Mouse (Mus musculus): Measurements from ENCODE around the gene Fgd2. TPM values are rescaled to one million over a fixed set of nuclear protein-coding genes. Genes with fewer than 3 reads are reported as not detected.
"Not testable (repeated sequence)": the region's sequence is repeated elsewhere in the genome, so short reads cannot be mapped to it uniquely, and the experiment has no call there.

Gene Fgd2
- total RNA-seq, 2 experiments from 2014 or later: 0.68 to 1.6 TPM

DNA sequence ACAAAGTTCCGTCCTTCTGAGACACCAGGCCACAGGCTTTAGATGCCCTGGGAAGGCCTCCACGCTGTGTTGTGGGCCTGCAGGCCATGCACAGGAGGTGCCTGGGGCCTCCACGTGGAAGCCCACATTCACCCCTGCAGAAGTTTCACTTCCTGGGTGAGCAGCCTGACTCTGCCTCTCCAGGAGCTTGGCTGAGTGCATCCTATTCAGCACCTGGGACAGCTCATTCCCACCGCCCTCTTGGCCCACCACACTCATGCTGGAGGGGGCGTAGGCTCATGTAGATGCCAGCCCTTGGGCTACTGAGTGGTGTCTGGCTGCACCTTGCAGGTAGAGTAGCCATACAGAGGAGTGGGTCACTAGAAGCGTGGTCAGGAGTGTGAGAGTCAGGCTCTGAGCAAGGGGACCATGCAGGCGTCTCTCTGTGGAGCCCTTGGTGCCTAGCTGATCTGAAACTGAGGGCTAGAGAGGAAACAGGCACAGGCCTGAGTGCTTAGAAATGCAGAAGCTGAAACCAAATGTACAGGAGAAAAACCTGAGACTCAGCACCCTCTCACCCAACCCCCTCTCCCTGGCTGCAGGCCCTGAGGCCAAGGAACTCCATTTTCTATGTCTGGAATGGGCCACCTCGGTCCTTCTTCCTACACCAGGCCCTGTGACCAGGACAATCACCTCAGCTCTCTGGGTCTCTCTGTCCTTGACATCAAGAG is 1.4 kb downstream of the Fgd2 start:
- DNase-seq (ENCODE audit: low spot score): no peak

DNA sequence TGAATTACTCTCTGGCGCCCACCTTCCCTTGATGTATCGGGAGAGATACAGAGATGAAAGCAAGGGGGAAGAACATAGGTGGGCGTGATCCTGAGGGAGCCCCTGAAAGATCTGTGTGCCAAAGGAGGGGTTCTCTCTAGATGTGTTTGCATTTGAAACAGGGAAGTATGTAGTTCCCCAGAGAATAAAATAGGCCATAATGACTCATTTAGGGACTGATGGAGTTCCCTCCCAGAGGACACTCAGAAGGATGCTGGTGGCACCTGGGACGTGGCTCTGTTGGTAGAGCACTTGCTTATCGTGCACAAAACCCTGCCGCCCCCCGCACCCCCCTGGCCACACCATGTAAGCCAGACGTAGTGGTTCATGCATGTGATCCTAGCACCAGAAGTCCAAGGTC is 2.4 kb downstream of the Fgd2 start:
- DNase-seq (ENCODE audit: low spot score): no peak

DNA sequence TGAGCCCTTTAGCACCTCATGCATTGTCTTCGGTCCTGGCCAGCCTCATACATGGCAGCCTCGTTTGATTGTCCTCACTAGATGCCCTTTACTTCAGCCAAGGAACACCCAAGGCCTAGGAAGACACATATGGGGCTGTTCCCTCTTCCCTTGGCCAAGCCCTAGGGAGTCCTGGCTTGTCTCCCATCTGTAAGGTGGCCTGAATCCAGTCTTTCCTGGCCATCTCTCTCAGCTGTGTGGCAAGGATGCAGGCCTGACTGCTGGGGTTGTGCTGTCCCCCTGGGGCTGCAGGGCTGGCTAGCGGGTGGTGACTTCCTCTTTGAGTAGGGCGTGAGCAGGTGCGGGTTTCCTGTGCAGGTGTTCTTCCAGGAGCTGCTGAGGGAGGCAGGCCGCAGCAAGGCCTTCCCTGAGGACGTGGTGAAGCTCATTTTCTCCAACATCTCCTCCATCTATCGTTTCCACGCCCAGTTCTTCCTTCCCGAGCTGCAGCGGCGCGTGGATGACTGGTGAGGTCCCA is 4.4 kb downstream of the Fgd2 start:
- peak; percentile 54 for DNase-seq (ENCODE audit: low spot score)

DNA sequence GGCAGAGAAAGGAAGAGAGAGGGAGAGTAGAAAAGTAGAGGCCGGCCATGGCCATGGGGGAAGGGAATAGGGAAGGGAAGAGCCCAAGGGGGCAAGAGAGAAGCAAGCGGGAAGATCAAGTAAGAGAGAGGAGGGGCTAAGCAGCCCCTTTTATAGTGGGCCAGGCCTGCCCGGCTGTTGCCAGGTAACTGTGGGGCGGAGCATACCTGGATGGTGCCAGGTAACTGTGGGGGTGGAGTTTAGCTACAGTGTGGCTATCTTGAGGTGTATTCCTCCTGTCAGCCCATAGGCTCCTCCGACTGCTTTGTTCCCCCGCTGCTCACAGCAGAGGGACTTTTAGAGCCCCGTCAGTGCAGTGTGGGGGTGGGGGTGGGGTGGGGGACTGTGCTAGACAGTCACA is 8.0 kb downstream of the Fgd2 start:
- no peak for DNase-seq (ENCODE audit: low spot score)

DNA sequence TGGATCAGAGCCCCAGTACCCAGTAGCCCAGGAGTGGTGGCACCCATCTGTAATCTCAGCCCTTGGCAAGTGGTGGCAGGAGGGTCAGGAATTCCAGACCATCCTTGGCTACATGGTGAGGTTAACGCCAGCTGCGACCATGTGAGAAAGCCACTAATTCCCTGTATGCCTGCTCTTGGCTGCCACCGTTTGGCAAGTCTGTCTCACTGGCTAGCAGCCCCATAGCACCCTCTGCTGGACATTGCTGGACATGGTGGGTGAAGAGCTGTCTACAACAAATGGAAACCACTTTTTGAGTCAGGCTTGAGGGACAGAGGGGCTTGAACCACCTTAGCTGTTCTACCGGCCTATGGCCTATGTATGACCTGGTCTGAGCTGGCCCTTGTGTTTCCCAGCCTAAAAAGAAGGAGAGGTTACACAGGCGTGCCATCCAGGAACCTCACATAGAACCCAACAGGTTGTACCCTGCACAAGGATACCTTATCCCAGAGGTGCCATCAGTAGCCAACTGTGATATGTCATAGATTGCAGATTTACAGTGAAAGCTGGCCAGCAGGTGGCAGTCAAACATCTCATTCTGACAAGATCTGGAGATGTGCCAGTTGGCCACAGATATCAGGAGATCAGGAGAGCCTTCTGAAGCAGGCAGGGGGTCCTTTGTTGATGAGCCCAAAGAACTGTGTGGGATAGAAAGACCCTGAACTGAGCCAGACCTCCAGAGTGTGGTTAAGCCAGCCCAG is 10.4 kb downstream of the Fgd2 start:
- DNase-seq (ENCODE audit: low spot score): peak; percentile 94

DNA sequence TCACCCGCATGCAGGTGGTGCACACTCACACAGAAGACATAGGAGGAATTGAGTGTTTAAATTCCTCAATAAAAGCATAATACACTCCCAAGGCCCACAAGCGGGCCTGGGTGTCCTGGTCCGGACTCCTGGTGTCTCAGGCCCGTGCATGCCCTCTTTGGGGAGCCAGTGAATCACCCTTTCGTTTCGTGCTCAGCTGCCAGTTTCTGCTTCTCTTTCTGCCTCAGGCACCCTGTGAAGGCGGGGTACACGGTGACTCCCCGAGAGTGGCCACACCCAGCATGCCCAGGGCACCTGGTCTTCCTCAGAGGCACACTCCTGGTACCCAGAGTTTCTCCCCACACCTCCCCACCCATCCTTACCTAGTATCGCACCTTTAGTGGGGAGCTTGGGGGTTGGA is 15.2 kb downstream of the Fgd2 start:
- no peak for DNase-seq (ENCODE audit: low spot score)

DNA sequence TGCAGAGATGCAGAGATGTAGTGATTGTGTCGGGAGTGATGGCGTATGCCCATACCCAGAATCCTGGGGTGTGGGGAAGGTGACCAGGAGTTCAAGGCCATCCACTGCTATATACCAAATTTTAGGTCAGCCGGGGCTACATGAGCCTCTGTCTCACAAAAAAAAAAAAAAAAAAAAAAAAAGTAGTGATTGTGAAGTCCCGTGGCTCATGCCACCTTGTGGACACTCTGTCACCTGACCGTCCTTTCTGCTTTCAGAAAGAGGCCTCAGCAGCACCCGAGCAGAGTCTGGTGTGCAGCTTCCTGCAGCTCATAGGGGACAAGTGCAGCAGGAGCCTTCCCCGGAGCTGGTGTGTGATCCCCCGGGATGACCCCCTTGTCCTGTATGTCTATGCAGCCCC is 17.3 kb downstream of the Fgd2 start:
- DNase-seq (ENCODE audit: low spot score): no peak

DNA sequence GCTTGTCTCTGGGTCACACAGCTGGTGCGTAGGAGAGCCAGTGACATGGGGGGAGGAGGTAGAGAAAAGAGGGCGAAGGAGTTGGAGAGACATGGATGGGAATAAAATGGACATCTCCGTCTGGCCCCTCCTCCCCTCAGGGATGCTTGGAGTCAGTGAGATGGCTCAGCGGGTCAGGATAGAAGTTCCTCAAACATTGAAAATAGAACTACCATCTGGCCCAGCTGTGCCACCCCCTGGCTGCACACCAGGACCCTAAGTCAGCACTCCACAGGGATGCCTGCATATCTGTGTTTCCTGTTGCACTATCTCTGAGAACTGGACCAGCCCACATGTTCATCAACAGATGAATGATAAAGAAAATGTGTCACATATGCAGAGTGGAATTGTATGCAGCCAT is 19.5 kb downstream of the Fgd2 start:
- DNase-seq (ENCODE audit: low spot score): no peak

DNA sequence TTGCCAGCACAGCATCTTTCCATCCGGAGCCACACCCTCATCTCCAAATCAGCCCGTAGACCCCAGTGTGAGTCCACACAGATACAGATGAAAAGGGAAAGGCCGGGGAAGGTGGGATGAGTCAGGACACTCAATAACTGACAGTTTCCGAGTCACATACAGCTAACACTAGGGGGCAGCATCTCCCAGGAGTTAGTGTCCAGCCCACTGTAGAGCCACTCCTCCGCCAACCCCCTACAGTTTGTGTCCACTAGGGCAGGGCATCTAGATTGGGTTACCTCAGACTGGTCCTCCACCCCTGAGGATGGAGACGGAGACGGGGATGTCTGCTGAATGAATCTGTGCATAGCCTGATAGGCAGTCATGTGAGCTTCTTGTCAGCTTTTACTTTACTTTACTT is 20.8 kb downstream of the Fgd2 start:
- peak; percentile 81 for DNase-seq (ENCODE audit: low spot score)

DNA sequence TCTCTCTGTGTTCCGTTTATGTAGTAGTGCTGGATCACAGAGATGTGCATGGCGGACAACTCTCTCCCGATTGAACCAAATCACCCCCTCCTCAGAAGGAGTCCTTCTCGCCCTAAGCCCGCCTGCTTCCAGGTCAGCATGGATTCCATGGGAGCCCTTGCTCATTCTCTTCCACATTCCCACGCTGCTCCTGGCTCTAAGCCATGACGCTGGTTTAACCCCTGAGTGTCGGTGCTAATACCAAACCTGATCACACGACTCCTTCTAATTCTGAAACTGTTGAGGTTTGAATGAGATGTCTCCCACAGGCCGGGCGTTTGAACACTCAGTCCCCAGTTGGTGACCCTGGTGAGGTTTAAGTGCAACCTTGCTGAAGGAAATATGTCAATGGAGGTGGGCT is 21.7 kb downstream of the Fgd2 start:
- no peak for DNase-seq (ENCODE audit: low spot score)

DNA sequence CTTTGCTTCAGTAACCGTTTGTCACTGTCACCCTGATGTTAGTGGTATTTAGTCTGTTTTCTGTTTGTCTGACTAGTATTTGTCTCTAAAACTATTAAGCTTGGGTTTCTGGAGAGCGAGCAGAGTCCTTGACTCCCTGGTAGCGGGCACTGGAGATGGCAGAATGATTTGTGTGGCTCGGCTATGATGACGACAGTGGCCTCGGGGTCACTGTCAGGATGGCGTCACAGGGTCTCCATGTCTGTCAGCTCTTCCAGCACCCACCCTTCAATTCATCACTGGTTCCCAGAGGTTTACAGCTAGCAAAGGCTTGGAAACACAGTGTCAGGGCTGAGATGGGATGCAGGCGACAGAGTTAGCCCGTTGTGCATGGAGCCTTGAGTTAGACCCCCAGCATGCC is 23.2 kb downstream of the Fgd2 start:
- DNase-seq (ENCODE audit: low spot score): no peak

DNA sequence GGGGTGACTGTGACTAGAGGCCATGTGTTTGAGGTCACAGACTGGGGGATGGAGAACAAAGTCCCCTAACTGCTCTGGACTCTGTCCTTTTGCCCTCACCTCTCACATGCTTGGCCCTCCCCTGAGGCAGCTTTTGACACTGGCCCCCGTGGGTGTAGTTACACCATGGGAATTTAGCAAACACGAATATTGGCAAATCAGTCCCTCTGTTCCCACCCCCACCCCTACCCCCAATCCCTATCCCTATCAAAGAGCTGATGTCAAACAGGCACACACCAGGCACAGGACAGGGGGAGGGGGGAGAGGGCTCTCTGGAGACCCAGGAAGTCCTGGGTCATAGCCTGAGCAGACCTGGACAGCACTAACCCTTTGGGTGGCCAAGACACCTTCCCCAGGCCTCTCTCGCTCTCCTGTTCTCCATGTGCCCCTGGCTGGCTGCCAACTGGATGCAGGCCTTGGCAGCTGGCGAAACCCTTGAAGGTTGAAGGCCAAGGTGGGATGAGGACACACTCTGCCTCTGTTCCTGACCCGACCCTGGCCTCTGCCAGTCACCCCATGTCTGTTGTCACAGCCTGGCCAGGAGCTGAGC is 24.2 kb downstream of the Fgd2 start:
- peak; percentile 57 for DNase-seq (ENCODE audit: low spot score)

DNA sequence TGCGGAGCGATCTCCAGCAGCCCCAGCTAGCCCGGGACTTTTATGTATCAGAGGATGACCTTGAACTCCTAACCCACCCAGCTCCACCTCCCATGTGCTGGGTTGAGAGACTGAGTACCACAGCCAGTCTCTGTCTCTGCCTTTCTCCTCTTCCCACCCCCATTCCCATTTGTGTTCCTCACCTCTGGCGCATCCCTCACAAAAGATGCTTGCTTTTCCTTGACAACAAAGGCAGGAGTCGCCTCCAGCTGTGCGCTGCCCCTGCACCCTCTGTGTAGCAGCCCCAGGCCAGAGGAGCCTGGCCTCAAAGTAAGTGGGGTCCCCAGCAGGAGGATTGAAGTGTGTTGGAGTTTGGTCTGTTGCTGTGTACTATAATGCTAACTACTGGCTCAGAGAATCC is 25.0 kb downstream of the Fgd2 start:
- no peak for DNase-seq (ENCODE audit: low spot score)

DNA sequence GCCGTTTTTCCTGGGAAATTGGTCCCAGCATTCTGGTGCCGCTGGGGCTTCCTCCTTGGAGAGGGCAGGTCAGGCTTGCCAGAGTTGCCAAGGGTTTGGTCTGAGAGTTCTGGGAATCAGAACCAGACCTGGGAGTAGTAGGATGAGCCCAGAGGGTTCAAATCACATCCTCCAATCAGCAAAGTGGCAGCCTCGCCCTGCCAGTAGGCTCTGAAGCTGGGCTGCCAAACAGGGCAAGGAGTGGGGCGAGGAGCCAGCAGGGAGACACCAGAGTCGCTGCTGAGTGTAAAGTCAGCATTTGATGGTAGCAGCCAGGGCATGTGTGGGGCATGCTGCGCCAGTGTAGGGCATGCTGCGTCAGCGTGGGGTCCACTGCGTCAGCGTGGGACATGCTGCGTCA is 28.3 kb downstream of the Fgd2 start:
- peak; percentile 89 for DNase-seq (ENCODE audit: low spot score)

DNA sequence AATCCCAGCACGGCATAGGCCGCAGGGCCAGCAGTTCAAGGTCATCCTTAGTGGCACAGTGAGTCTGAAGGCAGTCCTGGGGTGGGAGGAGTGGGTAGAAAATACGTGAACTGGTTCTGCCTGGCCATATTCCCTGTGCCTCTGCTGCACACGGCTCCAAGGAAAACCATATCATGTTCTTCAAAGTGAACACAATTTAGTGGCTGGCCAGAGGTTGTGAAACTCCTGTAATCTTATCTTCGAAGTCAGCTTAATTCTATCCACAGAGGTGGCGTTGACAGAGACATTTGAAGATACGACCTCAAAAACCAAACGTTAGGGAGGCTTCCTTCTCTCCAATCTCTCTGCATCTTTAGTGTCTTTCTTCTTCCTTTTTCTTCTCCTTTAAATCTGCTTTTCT is 30.6 kb downstream of the Fgd2 start:
- DNase-seq (ENCODE audit: low spot score): peak; percentile 58

DNA sequence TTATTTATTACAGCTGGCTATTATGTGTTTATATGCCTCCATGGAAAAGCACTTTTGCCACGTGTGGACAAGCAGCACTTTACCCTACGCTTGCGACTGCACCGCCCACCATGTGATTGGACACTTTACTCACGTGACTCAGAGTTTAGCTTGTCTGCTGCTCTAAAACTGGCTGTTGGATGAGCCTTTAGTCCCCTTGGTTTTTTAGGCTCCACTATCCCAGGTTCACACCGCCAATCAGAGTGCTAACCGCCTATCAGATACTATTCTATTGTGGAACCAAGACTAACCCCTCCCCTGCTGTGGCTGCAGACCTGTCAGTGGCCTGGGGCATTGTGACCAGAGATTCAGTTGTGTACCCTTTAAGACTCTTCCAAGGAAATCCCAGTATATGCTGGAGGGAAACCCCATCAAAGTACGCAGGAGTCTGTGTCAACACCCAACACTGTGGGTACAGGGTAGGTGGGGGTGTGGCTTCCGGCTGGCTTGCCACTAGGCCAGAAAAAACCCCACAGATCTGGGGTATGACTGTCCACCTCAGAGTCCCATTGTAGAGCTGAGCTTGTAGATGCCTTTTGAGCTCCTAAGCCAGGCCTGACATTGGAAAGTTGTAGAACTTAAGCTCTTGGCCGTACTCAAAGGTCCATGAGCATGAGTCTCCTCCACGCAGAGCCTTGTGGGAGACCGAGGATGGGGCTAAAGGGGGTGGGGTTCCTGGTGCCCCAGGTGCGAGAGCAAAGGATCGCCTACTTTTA is 32.8 kb downstream of the Fgd2 start:
- no peak for DNase-seq (ENCODE audit: low spot score)

DNA sequence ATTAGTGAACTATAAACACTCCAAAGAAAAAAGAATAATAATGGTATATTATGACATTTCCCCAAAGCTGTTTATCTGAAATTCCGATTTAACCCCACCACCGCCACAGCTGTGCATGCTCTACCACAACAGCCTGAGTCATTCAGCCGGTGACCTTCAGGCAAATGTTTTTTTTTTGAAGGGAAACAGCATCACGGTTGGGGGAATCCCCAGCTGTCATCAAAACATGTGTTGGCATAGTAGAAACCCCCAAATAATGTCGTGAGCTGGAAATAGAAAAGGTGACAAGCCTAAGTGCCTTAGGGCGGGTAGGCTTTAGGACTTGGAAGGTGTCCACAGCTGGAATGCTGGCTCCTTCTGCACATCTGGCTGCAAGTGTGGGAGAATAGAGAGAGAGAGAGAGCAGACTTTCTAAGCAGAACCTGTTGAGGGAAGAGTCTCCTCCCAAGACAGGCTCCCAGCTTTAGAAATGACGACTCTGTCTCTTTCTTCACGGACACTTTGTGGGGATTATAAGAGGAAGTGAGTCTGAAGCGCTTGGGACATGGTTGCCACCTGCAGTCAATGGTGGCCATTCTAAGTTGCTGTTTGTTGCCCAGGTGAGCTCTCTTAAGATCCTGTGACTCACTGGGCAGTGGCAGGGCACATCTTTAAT is 33.5 kb downstream of the Fgd2 start:
- DNase-seq (ENCODE audit: low spot score): no peak

DNA sequence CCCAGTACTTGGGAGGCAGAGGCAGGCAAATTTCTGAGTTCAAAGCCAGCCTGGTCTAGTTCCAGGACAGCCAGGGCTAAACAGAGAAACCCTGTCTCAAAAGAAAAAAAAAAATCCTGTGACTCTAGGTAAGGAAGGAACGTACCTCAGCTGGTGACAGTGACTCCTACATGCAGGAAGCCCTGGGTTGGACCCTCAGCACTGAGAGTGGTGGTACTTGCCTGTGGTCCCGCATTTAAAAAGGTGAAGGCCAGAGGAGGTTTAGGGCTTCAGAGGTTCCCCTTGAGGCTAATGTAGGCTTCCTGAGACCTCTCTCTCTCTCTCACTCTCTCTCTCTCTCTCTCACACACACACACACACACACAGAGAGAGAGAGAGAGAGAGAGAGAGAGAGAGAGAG is 34.0 kb downstream of the Fgd2 start:
- not testable (repeated sequence) for DNase-seq (ENCODE audit: low spot score)

DNA sequence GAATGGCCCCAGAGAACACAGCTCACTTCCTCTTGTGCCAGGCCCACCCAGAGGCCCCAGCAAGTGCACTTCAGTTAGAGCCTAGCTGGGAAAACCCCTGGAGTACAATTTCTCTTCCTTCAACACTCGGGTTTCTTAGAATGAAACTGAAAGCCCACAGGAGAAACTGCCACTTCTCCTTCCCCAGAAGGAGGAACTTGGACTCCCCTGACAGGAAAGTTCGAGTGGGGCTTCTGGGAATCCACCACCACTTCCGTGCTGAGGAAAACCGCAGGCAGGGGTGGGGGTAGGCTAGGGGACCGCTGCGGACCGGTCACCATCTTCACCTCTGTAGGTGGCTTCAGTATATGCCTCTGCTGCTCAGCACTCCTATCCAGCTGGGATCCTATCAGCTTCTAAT is 34.7 kb downstream of the Fgd2 start:
- DNase-seq (ENCODE audit: low spot score): no peak

DNA sequence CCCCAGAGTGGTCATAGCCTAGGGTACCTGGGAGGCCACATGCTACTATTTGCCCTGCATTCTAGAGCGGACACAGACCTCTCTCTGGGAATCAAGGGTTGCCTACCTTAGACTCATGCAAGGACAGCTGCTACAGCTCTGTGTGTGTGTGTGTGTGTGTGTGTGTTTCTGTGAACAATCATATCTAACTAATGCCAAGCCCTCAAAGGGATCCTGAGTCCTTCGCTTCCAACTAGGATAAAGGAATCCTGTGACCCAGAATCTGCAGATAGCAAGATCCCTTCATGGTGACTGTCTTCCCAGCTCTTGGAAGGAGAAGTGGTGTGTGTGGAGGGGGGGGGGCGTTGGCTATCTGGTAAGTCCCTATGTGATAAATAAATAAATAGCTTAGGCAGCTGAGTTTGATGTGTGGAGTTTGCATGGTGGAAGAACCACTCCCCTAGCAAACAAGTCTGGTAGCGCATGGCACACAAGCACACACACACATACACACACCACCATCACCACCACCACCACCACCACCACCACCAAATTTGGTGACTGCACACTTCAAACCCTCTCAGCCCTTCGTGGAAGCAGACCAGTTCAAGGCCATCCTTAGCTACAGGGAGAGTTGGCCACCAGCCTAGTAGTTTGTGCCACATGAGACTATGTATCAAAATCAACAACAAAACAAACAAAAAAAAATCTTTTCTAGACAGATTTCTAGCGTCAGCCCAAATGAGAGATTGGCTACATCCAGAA is 35.5 kb downstream of the Fgd2 start:
- no peak for DNase-seq (ENCODE audit: low spot score)

DNA sequence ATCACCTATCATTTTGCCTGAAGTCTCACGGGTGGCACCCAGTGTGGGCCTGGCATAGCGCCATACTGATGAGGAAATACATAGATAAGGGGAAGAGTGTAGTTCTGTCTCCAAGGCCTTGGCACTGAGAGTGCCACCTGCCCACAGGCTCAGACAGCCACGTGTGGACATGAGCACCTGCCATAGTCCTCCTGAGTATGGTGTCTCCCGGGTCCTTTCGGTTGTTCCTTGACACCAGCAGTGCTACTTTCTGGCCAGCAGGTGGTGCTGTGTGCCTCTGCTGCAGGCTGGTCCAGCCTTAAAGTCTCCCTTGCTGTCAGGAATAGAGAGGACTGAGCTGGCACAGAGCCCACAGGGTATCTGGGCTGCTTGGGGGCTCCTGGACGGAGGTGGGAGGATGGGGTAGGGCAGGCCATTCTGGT is 36.1 kb downstream of the Fgd2 start:
- DNase-seq (ENCODE audit: low spot score): peak; percentile 86

All from gastrocnemius, adult 18-20 months (tissue).